Mouse (Mus musculus): ENCODE results near the gene Ints7. TPM values are rescaled to one million over a fixed set of nuclear protein-coding genes. Genes with fewer than 3 reads are reported as not detected.

Gene Ints7
- polyA plus RNA-seq (2017; shearing (Covaris generic)), result 54.8 TPM

GRCm38 (mm10) chr1:191575458-191576247 is at the start of gene Ints7, which contains the start of gene Dtl:
TSS of gene Ints7 (plus strand) at chr1:191575636.
TSS of gene Dtl (minus strand) at chr1:191575544.

Other genes with a start within 250 kb of the Ints7 start
- gene Tmem206, start 249.7 kb upstream of the Ints7 start, polyA plus RNA-seq (2017; shearing (Covaris generic)), result 33.7 TPM
- gene Ppp2r5a, start 172.4 kb upstream of the Ints7 start, polyA plus RNA-seq (2017; shearing (Covaris generic)), result 24.2 TPM
- gene Dtl, start 92 bp upstream of the Ints7 start, polyA plus RNA-seq (2017; shearing (Covaris generic)), result 9.0 TPM
- gene Lpgat1, start 142.2 kb downstream of the Ints7 start, polyA plus RNA-seq (2017; shearing (Covaris generic)), result 4.5 TPM
- 3.2 TPM for gene Nek2, start 245.8 kb downstream of the Ints7 start, polyA plus RNA-seq (2017; shearing (Covaris generic))